Mouse (Mus musculus) mature B cell (primary cell): ENCODE results near the gene Tradd.
"Not testable (repeated sequence)": the region's sequence is repeated elsewhere in the genome, so short reads cannot be mapped to it uniquely, and the experiment has no call there.

ENCODE experiments used
- in situ Hi-C: fragments of 300-500 bp; cut with MboI; formaldehyde crosslinking; loops from 2 replicates; pipeline ENCODE4 v1.14.3; 2019

The Tradd gene

DNA sequence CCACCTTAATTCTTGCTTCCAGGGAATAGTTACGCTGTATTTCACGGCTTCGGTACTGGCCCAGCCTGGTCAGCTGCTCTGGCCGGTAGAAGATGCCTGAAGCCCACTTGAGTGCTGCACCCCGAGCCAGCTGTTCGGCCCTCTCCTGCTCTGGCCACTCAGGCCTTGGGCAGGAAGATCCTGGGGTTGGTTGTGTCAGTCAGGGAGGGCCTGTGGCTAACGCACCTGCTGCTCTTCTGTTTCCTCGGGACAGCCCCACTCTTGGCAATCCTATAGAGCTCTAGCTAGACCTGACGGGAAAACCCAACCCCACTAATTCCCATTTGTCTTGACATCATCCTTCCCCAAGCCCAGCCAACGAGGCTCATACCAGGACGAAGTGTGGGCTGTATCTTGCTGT lies 30.8 kb upstream of the Tradd start:
- in situ Hi-C loops: no loop called here

- in situ Hi-C loops: no loop called here
Measured at GRCm38 (mm10) chr8:105294776-105295175, 30.4 kb upstream of the Tradd start.

DNA sequence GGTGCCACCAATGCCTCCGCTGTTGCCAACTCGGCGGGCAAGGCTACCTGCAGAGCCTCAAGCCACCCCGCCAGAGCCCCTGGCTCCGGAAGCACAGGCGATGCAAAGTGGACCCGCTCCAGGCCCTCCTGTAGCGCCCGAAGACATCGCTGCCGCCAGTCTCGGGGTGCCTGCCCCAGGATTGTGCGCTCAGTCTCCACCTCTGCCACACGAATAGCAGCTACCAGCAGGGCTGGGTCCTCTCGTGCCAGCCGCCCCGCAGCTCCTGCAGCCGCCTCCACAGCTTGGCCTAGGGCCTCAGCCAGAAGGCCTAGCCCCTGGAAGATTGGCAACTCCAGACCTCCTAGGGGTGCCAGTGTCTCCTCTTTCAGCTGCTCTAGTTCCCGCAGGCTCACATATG lies 29.0 kb upstream of the Tradd start:
- in situ Hi-C loops: no loop called here

GRCm38 (mm10) chr8:105292471-105292870 lies 28.1 kb upstream of the Tradd start:
- in situ Hi-C loops: no loop called here

DNA sequence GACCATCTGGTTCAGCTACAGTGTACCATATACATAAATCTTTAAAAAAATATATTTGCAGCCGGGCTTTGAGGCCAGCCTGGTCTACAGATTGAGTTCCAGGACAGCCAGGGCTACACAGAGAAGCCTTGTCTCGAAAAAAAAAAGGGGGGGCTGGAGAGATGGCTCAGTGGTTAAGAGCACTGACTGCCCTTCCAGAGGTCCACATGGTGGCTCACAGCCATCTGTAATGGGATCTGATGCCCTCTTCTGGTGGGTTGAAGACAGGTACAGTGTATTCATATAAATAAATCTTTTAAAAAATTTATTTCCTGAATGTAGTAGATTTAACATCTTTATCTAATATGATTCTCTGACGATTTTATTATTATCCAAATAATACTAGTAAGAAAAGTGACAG lies 27.4 kb upstream of the Tradd start:
- in situ Hi-C loops: not testable (repeated sequence)

DNA sequence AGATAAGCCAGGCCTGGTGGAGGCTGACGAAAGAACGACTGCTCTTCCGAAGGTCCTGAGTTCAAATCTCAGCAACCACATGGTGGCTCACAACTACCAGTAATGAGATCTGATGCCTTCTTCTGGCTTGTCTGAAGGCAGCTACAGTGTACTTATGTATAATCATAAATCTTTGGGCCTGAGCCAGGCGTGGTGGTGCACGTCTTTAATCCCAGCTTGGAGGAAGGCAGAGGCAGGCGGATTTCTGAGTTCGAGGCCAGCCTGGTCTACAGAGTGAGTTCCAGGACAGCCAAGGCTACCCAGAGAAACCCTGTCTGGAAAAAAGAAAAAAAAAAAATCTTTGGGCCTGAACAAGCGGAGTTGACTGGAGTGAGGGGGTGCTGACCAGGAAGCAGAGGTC lies 27.0 kb upstream of the Tradd start:
- in situ Hi-C loops: not testable (repeated sequence)

DNA sequence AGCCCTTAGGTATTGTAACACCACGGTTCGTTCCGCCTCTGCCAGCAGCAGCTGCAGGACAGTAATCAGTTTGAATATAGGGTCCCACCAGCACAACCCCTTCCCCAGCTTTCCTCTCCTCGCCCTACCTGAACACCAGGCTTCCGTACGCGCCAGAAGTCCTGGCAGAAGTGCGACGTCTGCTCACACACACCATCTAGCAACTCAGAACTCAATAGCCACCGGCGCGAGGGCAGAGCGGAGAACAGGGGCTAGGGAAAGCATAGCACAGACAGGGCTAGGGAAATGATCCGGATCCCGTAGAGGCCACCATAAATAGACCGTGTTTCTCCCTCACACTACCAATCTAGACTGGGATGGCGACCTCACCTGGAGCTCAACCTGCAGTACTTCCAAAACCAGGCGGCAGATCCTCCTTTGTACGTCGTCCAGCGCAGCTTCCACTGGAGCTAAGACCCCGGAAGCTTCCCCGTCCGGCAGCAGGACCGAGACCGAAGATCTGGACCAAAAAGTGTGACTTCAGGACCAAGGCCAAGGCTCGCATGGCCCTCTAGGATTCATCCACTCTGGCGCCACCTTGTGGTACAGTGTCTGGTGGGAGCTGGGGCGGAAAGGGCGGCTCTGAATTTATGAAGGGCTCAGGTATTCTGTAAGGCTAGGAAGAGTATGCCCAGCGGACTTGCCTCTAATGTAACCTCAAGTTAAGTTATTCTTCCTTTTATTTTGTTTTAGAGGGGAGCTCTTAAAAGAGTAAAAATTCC lies 26.3 kb upstream of the Tradd start:
- in situ Hi-C loops: no loop called here

GRCm38 (mm10) chr8:105289805-105290460 lies 25.5 kb upstream of the Tradd start, which contains the start of gene 4931428F04Rik:
4931428F04Rik (minus strand) TSS chr8:105289864.
- in situ Hi-C loops: no loop called here

DNA sequence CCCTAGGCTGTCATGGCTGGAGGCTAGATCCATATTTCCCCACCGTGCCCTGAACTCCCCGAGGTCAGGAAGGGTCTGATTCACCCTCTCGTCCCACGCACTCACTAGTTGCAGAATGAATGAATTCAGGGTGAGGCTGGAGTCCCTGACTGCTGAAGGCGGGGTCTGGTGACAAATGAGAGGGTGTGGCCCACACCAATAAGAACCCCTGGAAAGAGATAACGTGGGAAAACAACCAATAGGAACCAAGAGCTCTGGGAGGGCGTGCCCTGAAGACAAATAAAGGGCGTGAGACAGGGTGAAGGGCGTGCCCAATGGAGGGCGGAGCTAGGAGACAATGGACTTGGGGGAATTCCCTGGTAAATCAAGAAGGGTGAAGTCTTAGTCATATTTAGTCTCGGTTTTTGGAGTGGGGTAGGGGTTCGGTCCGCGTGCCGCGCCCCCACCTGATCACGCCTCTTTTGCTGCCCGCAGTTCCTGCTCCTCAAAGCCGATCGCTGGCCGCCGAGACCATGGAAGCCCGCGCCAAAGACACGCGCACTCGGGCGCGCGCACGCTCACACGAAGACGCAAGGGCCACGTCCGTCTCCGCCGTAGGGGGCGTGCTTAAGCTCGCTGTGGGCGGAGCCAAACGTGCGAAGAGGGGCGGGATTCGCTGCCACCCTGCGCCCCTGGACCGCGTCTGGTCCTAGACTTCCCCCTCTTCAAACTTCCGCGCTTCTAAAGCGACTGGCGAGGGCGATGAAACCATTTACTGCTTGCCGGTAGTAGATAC lies 24.7 kb upstream of the Tradd start:
- in situ Hi-C loops: no loop called here

GRCm38 (mm10) chr8:105288231-105288630 lies 23.8 kb upstream of the Tradd start:
- in situ Hi-C loops: no loop called here

GRCm38 (mm10) chr8:105286907-105287306 lies 22.5 kb upstream of the Tradd start:
- in situ Hi-C loops: no loop called here

- in situ Hi-C loops: no loop called here
Measured at GRCm38 (mm10) chr8:105285514-105285913, 21.1 kb upstream of the Tradd start.

DNA sequence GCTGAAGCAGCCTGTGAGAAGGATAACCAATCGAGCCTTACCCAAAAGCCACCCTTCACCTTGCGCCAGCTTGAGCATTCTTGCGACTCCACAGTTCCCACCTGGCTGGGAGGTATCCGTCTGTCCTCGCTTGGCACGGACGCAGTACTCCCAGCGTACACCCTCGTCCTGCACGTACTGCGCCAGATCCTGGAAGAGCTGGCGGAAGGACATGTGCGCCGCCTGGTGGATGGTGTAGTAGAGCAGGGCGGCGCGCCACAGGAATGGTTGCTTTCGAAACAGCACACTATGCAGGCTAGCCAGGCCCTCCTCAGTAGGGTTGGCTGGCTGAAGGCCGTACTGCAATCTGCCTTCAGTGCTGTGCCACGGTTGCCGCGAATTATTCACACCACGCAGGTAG lies 18.7 kb upstream of the Tradd start:
- in situ Hi-C loops: no loop called here

DNA sequence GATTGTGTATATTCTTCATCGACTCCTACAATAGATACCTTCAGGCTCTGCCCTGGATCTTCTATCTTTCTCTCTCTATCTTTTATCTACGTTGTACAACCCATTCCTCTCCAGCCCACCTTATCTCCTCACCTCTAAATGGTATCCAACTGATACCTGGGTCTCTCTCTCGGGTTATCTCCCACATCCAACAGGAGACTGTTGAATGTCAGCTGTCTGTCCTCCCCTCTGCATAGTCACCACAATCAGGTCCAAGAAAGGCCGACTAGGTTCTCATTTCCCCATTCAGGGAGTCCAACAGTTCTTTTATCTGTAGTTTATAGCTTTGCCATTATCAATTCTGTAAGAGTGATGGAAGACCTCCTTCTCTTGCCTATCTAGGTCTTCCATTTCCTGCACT lies 17.8 kb upstream of the Tradd start:
- in situ Hi-C loops: no loop called here

DNA sequence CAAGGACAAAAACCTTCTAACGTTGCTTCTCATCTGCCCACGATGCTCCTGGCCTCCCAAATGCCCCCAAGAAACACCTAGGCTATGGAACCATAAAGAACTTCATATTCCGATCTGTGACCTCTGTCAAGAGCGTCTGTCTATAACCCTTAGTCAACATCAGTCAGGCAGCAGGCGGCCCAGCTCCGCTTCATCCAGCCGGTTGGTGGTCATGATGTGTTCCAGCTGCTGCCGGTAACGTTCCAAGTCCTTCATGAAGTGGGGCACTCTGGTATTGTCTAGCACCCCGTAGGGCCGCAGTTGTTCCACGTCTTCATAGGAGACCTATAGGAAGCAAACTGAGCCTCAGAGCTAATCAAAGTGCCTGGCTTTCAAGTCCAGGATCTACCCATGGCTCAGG lies 17.4 kb upstream of the Tradd start:
- in situ Hi-C loops: no loop called here

- in situ Hi-C loops: no loop called here
Measured at GRCm38 (mm10) chr8:105280567-105280966, 16.2 kb upstream of the Tradd start.

GRCm38 (mm10) chr8:105278911-105279334 lies 14.5 kb upstream of the Tradd start:
- in situ Hi-C loops: no loop called here

DNA sequence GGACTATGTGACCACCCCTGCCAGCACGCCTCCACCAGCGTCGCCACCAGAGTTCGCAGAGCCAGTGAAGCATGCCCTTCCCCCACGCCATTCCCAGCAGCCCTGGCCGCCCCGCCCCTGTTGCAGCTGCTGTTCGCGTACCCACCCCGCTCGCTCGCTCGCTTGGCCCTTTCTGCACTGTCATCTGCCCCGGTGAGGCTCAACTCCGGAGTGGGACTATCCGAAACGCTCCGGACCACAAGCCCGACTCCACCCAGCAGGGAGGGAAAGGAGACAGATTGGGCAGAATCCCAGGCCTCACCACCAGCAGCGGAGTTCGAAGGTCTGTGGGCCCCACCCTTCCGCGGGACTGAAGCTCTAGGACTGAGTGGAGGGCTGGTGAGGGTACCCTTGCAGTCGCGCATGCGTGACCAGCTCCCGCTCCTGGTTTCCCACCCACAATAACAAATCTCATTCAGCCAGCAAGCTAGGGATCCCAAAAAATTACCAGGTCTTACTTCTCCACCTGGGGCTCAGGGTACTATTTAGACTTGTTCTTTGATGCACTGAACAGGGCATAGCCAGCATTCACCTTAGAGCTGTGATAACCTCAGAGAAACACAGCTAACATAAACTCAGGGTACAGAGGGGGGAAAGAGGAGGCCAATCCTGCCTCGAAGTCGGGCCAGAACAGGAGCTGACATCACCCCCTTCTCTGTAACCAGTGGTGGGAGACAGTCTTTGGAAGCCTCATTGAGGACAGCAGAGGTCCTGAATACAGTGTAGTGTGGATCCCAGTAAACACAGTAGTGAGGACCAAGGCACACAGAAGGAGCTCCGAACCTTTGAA lies 12.1 kb upstream of the Tradd start:
- in situ Hi-C loops: no loop called here

DNA sequence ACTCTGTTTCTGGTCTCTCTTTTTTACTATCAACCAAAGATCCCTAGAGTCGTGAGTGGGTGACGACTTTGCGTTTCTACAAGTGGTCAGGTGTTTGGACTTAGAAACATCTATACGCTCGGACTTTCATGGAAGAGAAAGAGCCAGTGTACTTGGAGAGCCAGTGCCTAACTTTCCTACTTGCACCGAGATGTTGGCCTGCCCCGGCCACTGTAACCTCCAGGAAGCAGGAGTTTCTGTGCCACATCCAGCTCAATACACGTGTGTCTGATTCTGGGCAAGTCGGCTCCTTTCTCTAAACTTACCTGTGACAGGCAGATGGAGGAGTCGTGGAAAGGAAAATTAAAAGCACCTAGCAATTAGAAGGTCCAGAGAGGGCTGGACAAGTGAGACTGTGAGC lies 11.4 kb upstream of the Tradd start, which contains the start of gene Nol3:
Gene Nol3 (plus strand): TSS at position 301 of the 400 bp plus-strand sequence.
- in situ Hi-C loops: no loop called here

GRCm38 (mm10) chr8:105275387-105275786 lies 11.0 kb upstream of the Tradd start:
- in situ Hi-C loops: no loop called here

DNA sequence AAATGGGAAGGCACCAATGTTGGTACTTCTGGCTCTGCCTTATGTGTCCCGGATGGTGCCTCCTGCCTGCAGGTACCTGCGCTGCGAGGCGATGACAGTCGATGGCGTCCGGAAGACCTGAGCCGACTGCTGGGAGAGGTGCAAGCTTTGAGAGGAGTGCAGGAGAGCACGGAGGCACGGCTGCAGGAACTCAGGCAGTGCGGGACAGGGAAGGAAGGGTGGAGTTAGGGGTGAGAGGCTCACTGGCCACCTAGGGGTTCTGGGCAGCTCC lies 6.4 kb upstream of the Tradd start:
- in situ Hi-C loops: loop anchor here (25.0 kb wide), 1 partner anchor 634 kb away; the partner anchor contains the start of genes Ciao2b and Rrad
